Mouse (Mus musculus): ENCODE measurements around the gene Nicn1. TPM values are rescaled to one million over a fixed set of nuclear protein-coding genes. Genes with fewer than 3 reads are reported as not detected.

The Nicn1 gene
- 4.2 and 4.6 TPM in 2 replicates for polyA plus RNA-seq (2012; rRNA removed)

GRCm38 (mm10) chr9:108290016-108290750, at the start of gene Nicn1:
Gene Nicn1 (plus strand): TSS chr9:108290429.
- Histone ChIP-seq H3K4me1 (ENCODE audit: control insufficient read depth, insufficient read depth, insufficient read length) (0 out of 2 replicates have a peak, but pooled peaks cover 2% of the 10 kb centered on the region), H3K36me3 (ENCODE audit: control insufficient read depth, insufficient read depth, low read length) (no peaks in the 10 kb centered on the region), H3K27ac (ENCODE audit: insufficient read depth, low read length) (no peak within 1 kb of the TSS), H3K4me3 (ENCODE audit: extremely low read depth, insufficient read depth, insufficient read length) (peak within 1 kb of the TSS; percentile 63), H3K27me3 (ENCODE audit: control insufficient read depth, insufficient read depth, low read length) (no peaks in the 10 kb centered on the region)
- 2% methylated on average over 32 of the region's 32 CpGs for WGBS
- peak; percentile 88 to 93 for DNase-seq (ENCODE audit: low read depth in 1 of 2, low spot score in 2 of 2)
- TF ChIP-seq POLR2A (IDR thresholded peaks at IDR 0.05; ENCODE audit: low read depth, low read length), result peak; percentile 7; the same call in 1 of the 2 replicates
- no peak for TF ChIP-seq CTCF (IDR thresholded peaks at IDR 0.05; ENCODE audit: extremely low read depth, insufficient read depth, insufficient read length, insufficient replicate concordance)

GRCm38 (mm10) chr9:108244540-108244939, 45.7 kb upstream of the Nicn1 start:
- no peaks in the 10 kb centered on the region; the same call in 1 of the 2 replicates for H3K36me3 ChIP-seq (ENCODE audit: control insufficient read depth, insufficient read depth, low read length)
- TF ChIP-seq POLR2A (IDR thresholded peaks at IDR 0.05; ENCODE audit: low read depth, low read length), result no peak
- no peak for TF ChIP-seq CTCF (IDR thresholded peaks at IDR 0.05; ENCODE audit: extremely low read depth, insufficient read depth, insufficient read length, insufficient replicate concordance)
- H3K4me1 ChIP-seq (ENCODE audit: control insufficient read depth, insufficient read depth, insufficient read length), result no peaks in the 10 kb centered on the region
- WGBS, result 86% methylated on average over 3 of the region's 3 CpGs
- no peak overlapping the region for H3K27ac ChIP-seq (ENCODE audit: insufficient read depth, low read length)
- no peaks in the 10 kb centered on the region for H3K27me3 ChIP-seq (ENCODE audit: control insufficient read depth, insufficient read depth, low read length)
- DNase-seq (ENCODE audit: low read depth in 1 of 2, low spot score in 2 of 2), result no peak
- H3K4me3 ChIP-seq (ENCODE audit: extremely low read depth, insufficient read depth, insufficient read length), result no peak overlapping the region

GRCm38 (mm10) chr9:108244984-108245383, 45.2 kb upstream of the Nicn1 start:
- Histone ChIP-seq H3K27ac (ENCODE audit: insufficient read depth, low read length) (no peak overlapping the region), H3K36me3 (ENCODE audit: control insufficient read depth, insufficient read depth, low read length) (no peaks in the 10 kb centered on the region; the same call in 1 of the 2 replicates), H3K4me3 (ENCODE audit: extremely low read depth, insufficient read depth, insufficient read length) (no peak overlapping the region), H3K27me3 (ENCODE audit: control insufficient read depth, insufficient read depth, low read length) (no peaks in the 10 kb centered on the region), H3K4me1 (ENCODE audit: control insufficient read depth, insufficient read depth, insufficient read length) (no peaks in the 10 kb centered on the region)
- no peak for DNase-seq (ENCODE audit: low read depth in 1 of 2, low spot score in 2 of 2)
- 76% methylated on average over 3 of the region's 3 CpGs for WGBS
- TF ChIP-seq CTCF (IDR thresholded peaks at IDR 0.05; ENCODE audit: extremely low read depth, insufficient read depth, insufficient read length, insufficient replicate concordance), result no peak
- no peak for TF ChIP-seq POLR2A (IDR thresholded peaks at IDR 0.05; ENCODE audit: low read depth, low read length)

GRCm38 (mm10) chr9:108248957-108249356, 41.3 kb upstream of the Nicn1 start:
- Histone ChIP-seq H3K36me3 (ENCODE audit: control insufficient read depth, insufficient read depth, low read length) (peaks cover 7% of the 10 kb centered on the region), H3K4me3 (ENCODE audit: extremely low read depth, insufficient read depth, insufficient read length) (no peak overlapping the region), H3K4me1 (ENCODE audit: control insufficient read depth, insufficient read depth, insufficient read length) (no peaks in the 10 kb centered on the region), H3K27me3 (ENCODE audit: control insufficient read depth, insufficient read depth, low read length) (no peaks in the 10 kb centered on the region), H3K27ac (ENCODE audit: insufficient read depth, low read length) (no peak overlapping the region)
- 83% methylated on average over 5 of the region's 5 CpGs for WGBS
- no peak for DNase-seq (ENCODE audit: low read depth in 1 of 2, low spot score in 2 of 2)
- TF ChIP-seq CTCF (IDR thresholded peaks at IDR 0.05; ENCODE audit: extremely low read depth, insufficient read depth, insufficient read length, insufficient replicate concordance), result no peak
- no peak for TF ChIP-seq POLR2A (IDR thresholded peaks at IDR 0.05; ENCODE audit: low read depth, low read length)

GRCm38 (mm10) chr9:108251877-108252276, 38.4 kb upstream of the Nicn1 start:
- no peak for TF ChIP-seq POLR2A (IDR thresholded peaks at IDR 0.05; ENCODE audit: low read depth, low read length)
- no peak for TF ChIP-seq CTCF (IDR thresholded peaks at IDR 0.05; ENCODE audit: extremely low read depth, insufficient read depth, insufficient read length, insufficient replicate concordance)
- Histone ChIP-seq H3K27me3 (ENCODE audit: control insufficient read depth, insufficient read depth, low read length) (no peaks in the 10 kb centered on the region), H3K4me1 (ENCODE audit: control insufficient read depth, insufficient read depth, insufficient read length) (no peaks in the 10 kb centered on the region), H3K4me3 (ENCODE audit: extremely low read depth, insufficient read depth, insufficient read length) (no peak overlapping the region), H3K36me3 (ENCODE audit: control insufficient read depth, insufficient read depth, low read length) (peaks cover 7% of the 10 kb centered on the region), H3K27ac (ENCODE audit: insufficient read depth, low read length) (no peak overlapping the region)
- WGBS, result 97% methylated on average over 6 of the region's 6 CpGs
- DNase-seq (ENCODE audit: low read depth in 1 of 2, low spot score in 2 of 2), result no peak

GRCm38 (mm10) chr9:108252766-108253165, 37.5 kb upstream of the Nicn1 start:
- Histone ChIP-seq H3K27me3 (ENCODE audit: control insufficient read depth, insufficient read depth, low read length) (no peaks in the 10 kb centered on the region), H3K4me3 (ENCODE audit: extremely low read depth, insufficient read depth, insufficient read length) (no peak overlapping the region), H3K36me3 (ENCODE audit: control insufficient read depth, insufficient read depth, low read length) (peaks cover 7% of the 10 kb centered on the region), H3K4me1 (ENCODE audit: control insufficient read depth, insufficient read depth, insufficient read length) (no peaks in the 10 kb centered on the region), H3K27ac (ENCODE audit: insufficient read depth, low read length) (no peak overlapping the region)
- no peak for DNase-seq (ENCODE audit: low read depth in 1 of 2, low spot score in 2 of 2)
- WGBS, result 94% methylated on average over 7 of the region's 7 CpGs
- TF ChIP-seq POLR2A (IDR thresholded peaks at IDR 0.05; ENCODE audit: low read depth, low read length) (no peak), CTCF (IDR thresholded peaks at IDR 0.05; ENCODE audit: extremely low read depth, insufficient read depth, insufficient read length, insufficient replicate concordance) (no peak)

GRCm38 (mm10) chr9:108260526-108260925, 29.7 kb upstream of the Nicn1 start:
- no peaks in the 10 kb centered on the region; the same call in none of the 2 replicates for H3K4me1 ChIP-seq (ENCODE audit: control insufficient read depth, insufficient read depth, insufficient read length)
- 84% methylated on average over 4 of the region's 4 CpGs for WGBS
- TF ChIP-seq CTCF (IDR thresholded peaks at IDR 0.05; ENCODE audit: extremely low read depth, insufficient read depth, insufficient read length, insufficient replicate concordance), result no peak
- TF ChIP-seq POLR2A (IDR thresholded peaks at IDR 0.05; ENCODE audit: low read depth, low read length), result no peak
- H3K4me3 ChIP-seq (ENCODE audit: extremely low read depth, insufficient read depth, insufficient read length), result no peak overlapping the region
- no peaks in the 10 kb centered on the region for H3K27me3 ChIP-seq (ENCODE audit: control insufficient read depth, insufficient read depth, low read length)
- H3K36me3 ChIP-seq (ENCODE audit: control insufficient read depth, insufficient read depth, low read length), result no peaks in the 10 kb centered on the region
- no peak for DNase-seq (ENCODE audit: low read depth in 1 of 2, low spot score in 2 of 2)
- H3K27ac ChIP-seq (ENCODE audit: insufficient read depth, low read length), result no peak overlapping the region
